Mouse (Mus musculus): Measurements from ENCODE around the gene Gm10912. TPM values are rescaled to one million over a fixed set of nuclear protein-coding genes. Genes with fewer than 3 reads are reported as not detected.
"Not testable (repeated sequence)": the region's sequence is repeated elsewhere in the genome, so short reads cannot be mapped to it uniquely, and the experiment has no call there.

Gene Gm10912
- total RNA-seq, 4 experiments from 2014 or later, result 0.20 to 0.41 TPM; not detected in 2

DNA sequence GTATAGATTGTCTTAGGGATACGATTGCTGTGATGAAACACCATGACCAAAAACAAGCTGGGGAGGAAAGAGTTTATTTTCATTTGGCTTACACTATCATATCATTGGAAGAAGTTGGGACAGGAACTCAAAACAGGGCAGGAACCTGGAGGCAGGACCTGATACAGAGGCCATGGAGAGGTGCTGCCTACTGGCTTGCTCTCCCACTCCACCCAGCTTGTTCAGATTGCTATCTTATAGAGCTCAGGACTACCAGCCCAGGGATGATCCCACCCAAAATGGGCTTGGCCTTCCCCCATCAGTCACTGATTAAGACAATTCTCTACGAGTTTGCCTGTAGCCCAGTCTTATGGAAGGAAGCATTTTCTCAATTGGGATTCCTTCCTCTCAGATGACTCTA, 1.5 kb upstream of the Gm10912 start:
- DNase-seq (ENCODE audit: low spot score), result no peak

DNA sequence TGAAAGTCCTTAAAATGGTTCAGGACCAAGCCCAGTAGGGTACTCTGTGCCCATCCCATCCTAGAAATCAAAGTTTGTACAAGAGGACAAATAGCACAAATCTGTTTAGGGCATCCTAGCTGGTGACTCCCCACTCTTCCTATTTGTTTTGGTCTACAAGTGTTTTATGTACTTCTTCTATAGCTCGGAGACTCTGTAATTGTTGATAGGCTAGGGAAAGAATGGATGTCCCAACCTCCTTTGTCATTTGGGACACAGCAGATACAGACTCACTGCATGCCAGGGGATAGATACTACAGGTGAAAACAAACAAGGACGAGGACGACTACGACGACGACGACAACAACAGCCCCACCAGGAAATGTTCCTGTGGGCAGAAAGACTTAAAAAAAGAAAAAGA, 2.8 kb downstream of the Gm10912 start, which contains the start of gene Gm10799:
TSS of gene Gm10799 (minus strand) at position 101 of the 400 bp plus-strand sequence.
- not testable (repeated sequence) for DNase-seq (ENCODE audit: low spot score)

DNA sequence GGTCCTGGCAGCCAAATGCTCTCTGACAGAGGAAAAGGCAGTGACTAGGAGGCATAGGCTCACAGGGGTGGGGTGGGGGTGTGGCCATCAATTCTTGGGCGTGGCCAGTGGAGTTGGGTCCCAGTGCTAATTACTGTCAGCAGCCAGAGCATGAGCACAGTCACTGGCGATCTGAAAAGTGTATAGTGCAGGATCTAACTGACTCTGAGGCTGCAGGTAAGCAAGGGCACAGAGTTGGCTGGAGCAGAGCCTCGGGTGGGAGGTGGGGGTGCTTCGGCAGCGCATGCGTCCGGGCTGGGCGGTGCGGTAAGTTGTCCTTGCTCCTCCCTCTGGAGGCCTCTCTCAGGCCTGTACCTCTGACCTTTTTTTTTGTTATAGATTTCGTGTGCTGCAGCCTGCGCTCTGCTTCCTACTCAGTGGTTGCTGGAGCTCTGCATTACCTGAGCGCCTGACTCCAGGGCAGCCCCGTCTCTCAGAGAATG, 4.1 kb downstream of the Gm10912 start, which contains the start of gene Cd59b:
TSS of gene Cd59b (plus strand) at position 146 of the 482 bp plus-strand sequence.
- DNase-seq (ENCODE audit: low spot score), result peak; percentile 26

DNA sequence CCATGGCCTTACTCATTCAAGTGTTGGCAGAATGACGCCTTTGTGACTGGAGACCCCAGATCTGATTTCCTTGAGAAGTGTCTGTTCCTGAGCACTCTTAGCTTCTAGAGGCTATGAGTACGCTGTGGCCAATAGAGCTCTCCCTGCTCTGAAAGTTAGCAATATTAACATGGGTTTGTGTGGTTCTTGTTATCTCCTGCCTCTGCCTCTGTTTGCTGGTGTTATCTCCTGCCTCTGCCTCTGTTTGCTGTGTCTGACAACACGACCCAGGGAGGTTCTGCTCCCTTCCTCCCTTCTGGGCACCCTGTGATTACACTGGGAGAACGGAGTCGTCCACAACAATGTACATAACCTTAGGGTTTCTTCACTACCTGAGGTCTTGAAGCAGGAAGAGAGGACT, 12.7 kb downstream of the Gm10912 start:
- not testable (repeated sequence) for DNase-seq (ENCODE audit: low spot score)

DNA sequence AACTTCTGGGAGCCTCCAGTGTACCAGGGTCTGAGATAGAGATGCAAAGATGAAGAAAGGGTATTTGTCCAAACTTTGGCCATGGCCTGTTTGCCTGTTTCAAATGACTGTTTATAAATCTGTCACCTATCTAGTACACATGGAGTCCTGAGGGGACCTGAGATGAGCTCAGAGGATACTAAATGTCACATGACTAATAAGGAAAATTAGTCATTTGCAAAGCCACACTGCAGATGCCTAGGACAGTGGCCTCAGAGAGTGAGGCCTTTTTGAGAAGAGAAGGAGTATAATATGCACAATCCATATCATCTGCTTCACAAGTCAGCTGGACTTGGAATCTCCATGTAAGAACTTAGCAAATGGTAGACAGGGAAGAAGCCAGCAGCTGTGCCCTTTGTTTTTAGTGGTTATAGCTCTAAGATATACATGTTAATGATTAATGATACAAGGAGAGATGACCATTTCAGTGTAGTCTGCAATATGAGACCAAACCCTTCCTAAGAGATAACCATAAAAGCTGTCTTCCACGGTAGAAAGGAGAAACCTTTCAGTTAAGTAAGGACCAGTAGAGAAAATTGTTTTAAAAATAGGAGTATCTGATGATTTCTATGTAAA, 15.9 kb downstream of the Gm10912 start:
- not testable (repeated sequence) for DNase-seq (ENCODE audit: low spot score)

DNA sequence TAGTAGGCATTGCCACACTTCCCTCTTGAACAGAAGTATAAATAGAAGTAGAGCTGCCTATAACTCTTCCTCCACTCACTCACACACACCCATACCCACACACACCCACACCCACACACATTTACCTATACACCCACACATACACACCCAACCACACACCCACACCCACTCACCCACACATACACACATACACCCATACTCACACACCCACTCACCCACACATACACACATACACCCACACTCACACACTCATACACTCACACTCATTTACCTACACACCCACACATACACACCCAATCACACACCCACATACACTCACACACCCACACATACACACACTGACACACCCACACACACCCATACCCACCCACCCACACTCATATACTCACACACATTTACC, 16.8 kb downstream of the Gm10912 start:
- DNase-seq (ENCODE audit: low spot score), result no peak

DNA sequence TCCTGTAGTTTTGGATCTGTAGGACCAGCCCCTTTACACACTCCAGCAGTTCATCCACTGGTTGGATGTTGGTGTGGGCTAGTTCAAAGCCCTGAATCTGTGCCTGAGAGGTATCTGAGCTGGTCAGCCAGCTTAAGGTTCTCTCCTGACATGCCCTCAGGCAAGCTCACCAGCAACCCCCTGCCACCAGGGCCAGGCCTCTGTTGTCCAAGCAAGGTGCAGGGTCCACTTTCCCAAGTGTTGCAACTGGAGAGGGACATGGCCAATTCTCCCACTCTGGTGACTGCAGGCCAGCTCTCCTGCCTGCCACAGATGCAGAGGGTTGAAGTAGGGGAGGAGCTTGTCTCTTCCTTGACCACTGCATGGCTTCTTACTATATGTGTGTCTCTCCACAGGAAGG, 18.4 kb downstream of the Gm10912 start:
- not testable (repeated sequence) for DNase-seq (ENCODE audit: low spot score)

DNA sequence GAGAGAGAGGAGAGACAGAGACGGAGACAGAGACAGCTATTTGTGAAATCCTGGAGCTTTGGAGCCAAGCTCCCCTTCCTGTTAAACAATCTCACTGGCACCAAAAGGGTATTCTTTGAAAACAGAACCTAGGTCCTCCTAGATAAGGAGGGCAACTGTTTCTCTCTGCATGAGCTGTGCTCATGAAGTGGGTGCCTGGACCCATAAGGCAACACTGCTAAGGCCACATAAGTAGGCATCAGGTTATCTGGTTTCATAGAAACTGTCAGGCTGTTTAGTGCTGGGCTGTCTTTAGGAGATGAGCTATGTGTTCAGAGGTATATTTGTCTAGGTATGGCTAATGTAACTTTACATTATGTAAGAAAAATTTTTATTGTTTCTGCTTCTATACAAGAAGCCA, 21.9 kb downstream of the Gm10912 start:
- not testable (repeated sequence) for DNase-seq (ENCODE audit: low spot score)

DNA sequence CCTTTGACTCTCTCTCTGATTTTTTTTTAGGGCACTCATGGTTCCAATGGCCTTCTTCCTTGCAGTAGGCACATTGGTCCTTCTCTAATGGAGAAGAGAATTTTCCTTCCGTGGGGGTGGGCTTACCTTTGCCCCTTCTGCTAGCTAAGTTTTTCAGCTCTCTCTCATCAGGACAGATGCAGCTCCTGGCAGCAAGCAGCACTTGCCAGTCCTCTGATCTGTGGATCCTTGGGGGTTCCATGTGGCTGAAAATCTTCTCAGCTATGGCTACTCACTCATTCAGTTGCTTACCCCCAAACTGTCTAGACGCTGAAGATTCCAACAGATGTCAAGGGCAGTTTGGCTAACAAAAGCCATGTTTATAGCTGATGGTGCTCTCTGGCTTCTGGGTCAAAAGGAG, 27.7 kb downstream of the Gm10912 start:
- DNase-seq (ENCODE audit: low spot score), result no peak

DNA sequence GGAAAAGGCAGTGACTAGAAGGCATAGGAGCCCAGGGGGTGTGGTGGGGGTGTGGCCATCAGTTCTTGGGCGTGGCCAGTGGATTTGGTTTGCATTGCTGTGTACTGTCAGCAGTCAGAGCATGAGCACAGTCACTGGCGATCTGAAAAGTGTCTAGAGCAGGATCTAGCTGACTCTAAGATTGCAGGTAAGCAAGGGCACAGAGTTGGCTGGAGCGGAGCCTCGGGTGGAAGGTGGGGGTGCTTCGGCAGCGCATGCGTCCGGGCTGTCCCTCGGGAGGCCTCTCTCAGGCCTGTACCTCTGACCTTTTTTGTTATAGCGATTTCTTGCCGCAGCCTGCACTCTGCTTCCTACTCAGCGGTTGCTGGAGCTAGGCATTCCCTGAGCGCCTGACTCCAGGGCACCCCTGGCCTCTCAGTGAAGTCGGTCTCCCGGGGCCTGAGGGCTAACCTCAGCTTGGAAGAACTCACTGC, 30.2 kb downstream of the Gm10912 start, which contains the start of gene Cd59a:
TSS of gene Cd59a (plus strand) at position 61 of the 473 bp plus-strand sequence.
- DNase-seq (ENCODE audit: low spot score), result peak; percentile 91

DNA sequence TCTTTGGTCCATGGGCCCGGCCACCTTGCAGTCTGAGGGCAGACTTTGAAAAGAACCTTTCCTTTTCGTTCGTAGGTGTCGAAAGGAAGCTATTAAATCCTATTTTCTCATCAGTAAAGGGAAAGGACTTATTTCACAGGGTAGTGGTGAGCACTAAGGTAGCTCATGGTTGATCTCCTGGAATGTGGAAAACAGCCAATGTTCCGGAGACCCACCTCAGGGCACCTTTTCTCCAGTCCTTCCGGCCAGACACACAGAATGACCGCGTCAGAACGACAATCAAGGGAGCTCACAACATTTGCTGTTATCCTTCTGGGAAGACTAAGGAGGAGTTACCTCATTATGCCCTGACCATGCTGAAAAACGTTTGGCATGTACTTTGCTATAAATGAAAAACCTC, 30.6 kb downstream of the Gm10912 start:
- DNase-seq (ENCODE audit: low spot score), result no peak

DNA sequence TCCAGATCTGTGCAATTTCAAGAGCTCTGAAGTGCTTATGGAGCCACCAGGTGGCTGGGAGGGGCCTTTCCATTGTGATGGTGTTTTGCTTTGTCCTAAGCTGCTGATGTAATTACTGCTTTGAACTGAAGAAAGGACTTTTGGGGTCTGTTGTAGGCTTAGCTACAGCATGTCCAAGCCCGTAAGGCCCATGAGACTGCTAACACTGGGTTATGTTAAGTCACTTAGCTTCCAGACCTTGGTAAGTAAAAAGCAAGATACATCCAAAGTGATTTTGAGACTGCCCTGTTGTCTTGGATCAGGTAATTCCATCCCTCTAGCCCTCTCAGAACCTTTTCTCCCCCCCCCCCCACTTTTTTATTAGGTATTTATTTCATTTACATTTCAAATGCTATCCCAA, 31.2 kb downstream of the Gm10912 start:
- DNase-seq (ENCODE audit: low spot score), result not testable (repeated sequence)

DNA sequence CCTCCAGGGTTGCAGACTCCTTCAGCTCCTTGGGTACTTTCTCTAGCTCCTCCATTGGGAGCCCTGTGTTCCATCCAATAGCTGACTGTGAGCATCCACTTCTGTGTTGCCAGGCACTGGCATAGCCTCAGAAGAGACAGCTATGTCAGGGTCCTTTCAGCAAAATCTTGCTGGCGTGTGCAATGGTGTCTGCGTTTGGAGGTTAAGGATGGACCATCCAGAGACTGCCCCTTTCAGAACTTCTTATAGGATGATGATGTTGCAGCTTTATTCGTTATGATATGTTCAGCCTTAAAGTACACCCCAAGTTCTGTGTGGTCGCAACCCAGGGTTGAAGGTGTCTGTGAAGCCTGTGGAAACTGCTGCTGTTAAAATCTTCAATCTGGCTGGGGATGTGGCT, 31.8 kb downstream of the Gm10912 start:
- not testable (repeated sequence) for DNase-seq (ENCODE audit: low spot score)

DNA sequence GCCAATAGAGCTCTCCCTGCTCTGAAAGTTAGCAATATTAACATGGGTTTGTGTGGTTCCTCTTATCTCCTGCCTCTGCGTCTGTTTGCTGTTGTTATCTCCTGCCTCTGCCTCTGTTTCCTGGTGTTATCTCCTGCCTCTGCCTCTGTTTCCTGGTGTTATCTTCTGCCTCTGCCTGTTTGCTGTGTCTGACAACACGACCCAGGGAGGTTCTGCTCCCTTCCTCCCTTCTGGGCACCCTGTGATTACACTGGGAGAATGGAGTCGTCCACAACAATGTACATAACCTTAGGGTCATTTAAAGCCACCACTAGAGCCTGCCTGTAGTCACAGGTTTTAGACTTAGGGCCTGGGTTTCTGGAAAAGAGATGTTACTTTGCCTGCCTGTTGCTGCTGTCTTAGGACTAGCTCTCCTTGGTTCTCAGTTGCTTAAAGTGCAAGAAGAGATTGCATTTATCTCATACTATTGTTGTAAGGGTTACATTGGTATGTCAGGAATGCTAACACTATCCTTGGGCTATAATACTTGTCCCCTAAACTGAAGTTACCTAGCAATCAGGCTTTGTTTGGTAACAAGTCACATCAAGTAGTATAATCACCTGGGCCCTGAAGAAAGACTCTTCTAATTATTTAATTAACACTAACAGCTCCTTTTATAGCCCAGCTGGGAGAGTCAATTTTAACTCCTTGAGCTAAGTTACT, 33.1 kb downstream of the Gm10912 start:
- DNase-seq (ENCODE audit: low spot score), result no peak

DNA sequence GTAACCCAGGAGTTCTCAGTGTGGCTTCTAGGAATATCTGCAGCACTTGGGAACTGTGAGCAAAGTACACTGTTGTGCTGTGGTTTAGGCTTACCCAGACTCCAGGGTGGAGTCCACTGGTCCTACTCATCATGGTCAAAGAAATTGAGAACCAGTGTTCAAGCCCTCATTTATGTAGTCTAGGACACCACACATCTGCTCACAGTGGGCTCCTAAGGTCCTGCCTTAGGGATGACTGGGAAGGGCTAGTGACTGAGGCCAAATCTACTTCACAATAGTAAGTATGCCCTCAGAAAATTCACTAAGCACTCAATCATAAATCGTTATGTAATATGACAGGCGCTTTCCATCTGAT, 33.6 kb downstream of the Gm10912 start:
- DNase-seq (ENCODE audit: low spot score), result no peak

DNA sequence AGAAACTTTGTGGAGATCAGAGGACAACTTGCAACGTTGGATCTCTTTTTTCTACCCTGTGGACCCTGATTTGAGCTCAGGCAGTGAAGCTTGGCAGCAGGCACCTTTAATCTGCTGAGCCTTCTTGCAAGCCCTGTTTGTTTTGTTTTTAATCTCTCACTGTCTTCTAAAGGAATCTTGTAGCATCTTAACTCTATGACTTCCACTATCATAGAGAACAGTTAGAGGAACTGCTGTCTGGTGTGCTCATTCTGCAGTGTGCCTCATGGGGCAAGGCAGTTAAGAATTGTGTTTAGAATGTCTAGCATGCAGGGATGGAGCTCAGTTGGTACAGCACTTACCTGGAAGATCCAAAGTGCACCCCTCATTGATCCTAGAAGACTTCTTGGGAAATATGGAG, 34.3 kb downstream of the Gm10912 start:
- no peak for DNase-seq (ENCODE audit: low spot score)

DNA sequence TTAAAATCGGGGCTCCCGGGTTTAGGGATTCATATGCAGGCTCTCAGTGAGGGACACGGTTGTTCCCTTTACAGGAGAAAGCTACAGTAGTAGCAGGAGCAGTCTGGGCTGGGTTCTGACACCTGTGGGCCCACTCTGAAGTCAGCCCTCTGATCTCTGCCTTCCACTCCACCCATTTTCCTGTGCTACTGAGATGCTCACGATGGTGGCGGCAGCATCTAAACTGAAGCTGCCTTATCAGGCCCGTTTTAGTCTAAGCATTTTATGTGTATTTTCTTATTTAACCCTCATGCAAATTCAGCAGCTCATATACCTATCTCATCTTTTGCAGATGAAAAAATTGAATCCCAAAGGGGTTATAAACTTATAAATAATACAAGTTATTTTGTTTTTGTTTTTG, 39.2 kb downstream of the Gm10912 start:
- no peak for DNase-seq (ENCODE audit: low spot score)

DNA sequence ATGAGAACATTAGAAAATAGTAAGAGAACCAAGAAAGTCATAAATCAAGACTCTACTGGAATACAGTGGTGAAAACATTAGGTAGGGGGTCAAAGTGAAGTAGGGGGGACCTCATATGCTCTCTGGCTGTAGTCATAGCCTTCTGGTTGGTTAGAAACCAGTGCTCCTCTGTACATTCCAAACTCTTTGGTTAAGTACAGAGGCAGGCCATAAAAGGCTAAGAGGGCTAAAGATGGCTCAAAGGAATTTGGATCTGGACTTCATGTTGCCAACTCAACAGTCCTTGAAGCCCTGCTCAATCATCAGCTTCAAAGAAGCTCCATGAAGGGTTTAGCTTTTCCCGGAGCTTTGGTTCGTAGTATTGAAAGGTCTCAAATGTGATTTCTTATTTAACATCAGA, 43.4 kb downstream of the Gm10912 start:
- not testable (repeated sequence) for DNase-seq (ENCODE audit: low spot score)

DNA sequence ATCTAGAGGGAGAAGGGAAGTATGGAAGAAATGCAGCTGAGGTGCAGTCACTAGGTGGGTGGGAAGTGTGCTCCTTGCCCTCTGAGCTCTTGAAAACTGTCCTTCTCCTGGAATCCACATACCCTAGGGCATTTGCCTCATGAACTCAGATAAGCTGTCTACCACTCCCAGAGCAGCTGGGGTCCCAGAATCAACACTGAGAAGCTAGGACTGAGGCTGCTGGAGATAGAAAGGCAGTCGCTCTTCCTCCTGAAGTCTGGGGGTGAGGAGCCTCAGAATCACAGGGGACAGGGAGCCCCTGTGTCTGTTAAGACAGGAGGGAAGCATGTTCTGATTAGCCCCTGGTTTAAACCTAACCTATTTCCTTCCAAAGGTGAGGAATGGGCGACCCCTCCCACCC, 43.9 kb downstream of the Gm10912 start:
- no peak for DNase-seq (ENCODE audit: low spot score)

DNA sequence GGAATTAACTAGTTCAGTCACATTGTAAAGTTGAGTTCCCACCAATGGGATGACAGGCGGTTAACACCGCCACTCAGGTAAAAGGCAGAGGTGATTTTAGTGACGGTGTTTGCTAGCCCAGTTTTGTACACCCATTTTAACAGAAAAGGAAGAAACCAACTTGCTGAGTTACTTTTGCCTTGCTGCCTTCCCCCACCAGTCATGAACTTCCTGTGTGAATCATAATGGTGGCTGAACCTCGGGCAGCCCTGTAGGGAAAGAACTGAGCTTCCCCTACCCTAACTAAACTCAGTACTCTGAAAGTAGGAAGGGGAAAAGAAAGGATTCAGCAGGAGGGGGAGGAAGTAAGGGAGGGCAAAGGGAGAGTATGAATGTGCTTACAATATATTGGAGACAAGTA, 44.4 kb downstream of the Gm10912 start:
- DNase-seq (ENCODE audit: low spot score), result no peak

DNA sequence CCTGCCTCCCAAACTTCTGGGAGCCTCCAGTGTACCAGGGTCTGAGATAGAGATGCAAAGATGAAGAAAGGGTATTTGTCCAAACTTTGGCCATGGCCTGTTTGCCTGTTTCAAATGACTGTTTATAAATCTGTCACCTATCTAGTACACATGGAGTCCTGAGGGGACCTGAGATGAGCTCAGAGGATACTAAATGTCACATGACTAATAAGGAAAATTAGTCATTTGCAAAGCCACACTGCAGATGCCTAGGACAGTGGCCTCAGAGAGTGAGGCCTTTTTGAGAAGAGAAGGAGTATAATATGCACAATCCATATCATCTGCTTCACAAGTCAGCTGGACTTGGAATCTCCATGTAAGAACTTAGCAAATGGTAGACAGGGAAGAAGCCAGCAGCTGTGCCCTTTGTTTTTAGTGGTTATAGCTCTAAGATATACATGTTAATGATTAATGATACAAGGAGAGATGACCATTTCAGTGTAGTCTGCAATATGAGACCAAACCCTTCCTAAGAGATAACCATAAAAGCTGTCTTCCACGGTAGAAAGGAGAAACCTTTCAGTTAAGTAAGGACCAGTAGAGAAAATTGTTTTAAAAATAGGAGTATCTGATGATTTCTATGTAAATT, 45.7 kb downstream of the Gm10912 start:
- DNase-seq (ENCODE audit: low spot score), result not testable (repeated sequence)

DNA sequence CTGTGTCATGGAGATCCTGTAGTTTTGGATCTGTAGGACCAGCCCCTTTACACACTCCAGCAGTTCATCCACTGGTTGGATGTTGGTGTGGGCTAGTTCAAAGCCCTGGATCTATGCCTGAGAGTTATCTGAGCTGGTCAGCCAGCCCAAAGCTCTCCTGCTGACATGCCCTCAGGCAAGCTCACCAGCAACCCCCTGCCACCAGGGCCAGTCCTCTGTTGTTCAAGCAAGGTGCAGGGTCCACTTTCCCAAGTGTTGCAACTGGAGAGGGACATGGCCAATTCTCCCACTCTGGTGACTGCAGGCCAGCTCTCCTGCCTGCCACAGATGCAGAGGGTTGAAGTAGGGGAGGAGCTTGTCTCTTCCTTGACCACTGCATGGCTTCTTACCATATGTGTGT, 47.9 kb downstream of the Gm10912 start:
- not testable (repeated sequence) for DNase-seq (ENCODE audit: low spot score)

DNA sequence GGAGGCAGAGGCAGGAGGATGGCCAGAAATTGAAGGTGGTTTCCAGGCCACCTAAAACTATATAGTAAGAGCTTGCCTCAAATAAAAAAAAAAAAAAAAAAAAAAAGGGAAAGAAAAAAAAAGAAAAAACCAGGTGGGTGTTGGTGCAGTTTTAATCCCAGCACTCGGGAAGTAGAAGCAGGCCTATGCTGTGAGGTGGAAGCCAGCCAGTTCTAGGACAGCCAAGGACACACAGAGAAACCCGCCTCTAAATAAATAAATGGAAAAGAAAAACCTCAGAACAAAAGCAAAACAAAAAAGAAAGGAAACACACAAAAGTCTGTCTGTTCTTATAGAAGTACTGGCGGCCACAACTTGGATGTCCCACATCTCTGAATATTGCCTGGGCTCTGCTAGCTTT, 49.3 kb downstream of the Gm10912 start:
- no peak for DNase-seq (ENCODE audit: low spot score)
